Mouse (Mus musculus) liver, embryonic 15.5 days (tissue): ENCODE measurements around the gene Rerg. TPM values are rescaled to one million over a fixed set of nuclear protein-coding genes. Genes with fewer than 3 reads are reported as not detected.
A peak's percentile ranks its signal among the peaks of the same experiment; 100 is the strongest.

ENCODE experiments used
- ATAC-seq: fragments of 200-750 bp; cut with Nextera tagmentation; 2 replicates; pipeline ENCODE4 v1.8.0; 2017; ENCODE audit warnings: moderate number of reproducible peaks, mild to moderate bottlenecking, moderate library complexity; ENCODE audit not compliant: insufficient read depth
- H3K27ac ChIP-seq: fragments of 300-500 bp; sonication (generic); replicated peaks from 2 replicates; pipeline ENCODE4 v1.5.1; 2015; ENCODE audit warnings: mild to moderate bottlenecking, inconsistent platforms
- H3K27me3 ChIP-seq: fragments of 300-500 bp; sonication (generic); 2 replicates; pipeline ENCODE4 v1.6.1; 2015; ENCODE audit warnings: mild to moderate bottlenecking, inconsistent platforms
- H3K36me3 ChIP-seq: fragments of 300-500 bp; sonication (generic); replicated peaks from 2 replicates; pipeline ENCODE4 v1.6.1; 2015; ENCODE audit warnings: moderate library complexity, mild to moderate bottlenecking, inconsistent platforms
- H3K4me1 ChIP-seq: fragments of 300-500 bp; sonication (generic); replicated peaks from 2 replicates; pipeline ENCODE4 v1.6.1; 2015; ENCODE audit warnings: inconsistent platforms
- H3K4me2 ChIP-seq: fragments of 300-500 bp; sonication (generic); 2 replicates; pipeline ENCODE4 v1.6.1; 2015; ENCODE audit warnings: moderate library complexity, mild to moderate bottlenecking, inconsistent platforms
- H3K4me3 ChIP-seq: fragments of 300-500 bp; sonication (generic); replicated peaks from 2 replicates; pipeline ENCODE4 v1.5.1; 2015; ENCODE audit warnings: mild to moderate bottlenecking, inconsistent platforms
- H3K9ac ChIP-seq: fragments of 300-500 bp; sonication (generic); 2 replicates; pipeline ENCODE4 v1.6.1; 2015; ENCODE audit warnings: moderate library complexity, mild to moderate bottlenecking, inconsistent platforms
- H3K9me3 ChIP-seq: fragments of 300-500 bp; sonication (generic); replicated peaks from 2 replicates; pipeline ENCODE4 v1.6.1; 2016; ENCODE audit warnings: inconsistent platforms
- WGBS: fragments of 180-500 bp; shearing (Covaris S2); methylation state at CpG from one replicate; pipeline ENCODE4 v1.1.7; 2015; ENCODE audit warnings: mixed read lengths; ENCODE audit not compliant: insufficient replicate concordance; 5-methylcytosine and 5-hydroxymethylcytosine counted together
- polyA plus RNA-seq: library from polyadenylated mRNA; unstranded; fragments of >200 nt; fragmentation: Nextera tagmentation; extraction: Ambion mirVana; gene quantifications from 2 replicates; pipeline ENCODE4 v1.2.1, GENCODE M21; 2015

Rerg gene
- polyA plus RNA-seq = 2.7 and 2.9 TPM in 2 replicates

DNA sequence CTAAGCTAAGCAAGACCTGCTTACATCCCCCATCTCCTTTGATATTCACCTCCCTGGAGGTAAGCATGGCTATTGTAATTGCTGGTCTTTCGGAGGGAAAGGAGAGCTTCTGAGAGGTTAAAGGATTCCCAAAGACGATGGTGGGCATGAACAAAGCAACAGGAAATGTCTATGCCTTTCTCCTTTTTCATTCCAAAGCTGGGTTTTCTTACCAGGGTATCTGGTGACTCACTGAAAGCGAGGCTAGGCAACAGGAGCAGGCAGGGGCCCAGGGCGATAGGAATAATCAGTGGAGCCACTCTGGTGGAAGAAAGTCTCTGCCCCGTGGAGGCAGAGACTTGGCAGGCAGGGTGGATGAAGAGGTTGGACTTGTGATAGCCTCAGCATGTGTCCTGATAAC lies at the start of gene Rerg:
TSS of gene Rerg (minus strand) at position 272 of the 400 bp plus-strand sequence.
- peak within 1 kb of the TSS; percentile 62 for H3K4me2 ChIP-seq
- no peak for ATAC-seq
- no peaks in the 10 kb centered on the region for H3K9me3 ChIP-seq
- no peaks in the 10 kb centered on the region for H3K4me1 ChIP-seq
- no peak within 1 kb of the TSS for H3K27ac ChIP-seq
- 37% methylated on average over 5 of the region's 5 CpGs for WGBS
- peaks cover 27% of the 10 kb centered on the region for H3K27me3 ChIP-seq
- no peaks in the 10 kb centered on the region for H3K36me3 ChIP-seq
- peak within 1 kb of the TSS; percentile 37 for H3K4me3 ChIP-seq
- H3K9ac ChIP-seq = no peak within 1 kb of the TSS

DNA sequence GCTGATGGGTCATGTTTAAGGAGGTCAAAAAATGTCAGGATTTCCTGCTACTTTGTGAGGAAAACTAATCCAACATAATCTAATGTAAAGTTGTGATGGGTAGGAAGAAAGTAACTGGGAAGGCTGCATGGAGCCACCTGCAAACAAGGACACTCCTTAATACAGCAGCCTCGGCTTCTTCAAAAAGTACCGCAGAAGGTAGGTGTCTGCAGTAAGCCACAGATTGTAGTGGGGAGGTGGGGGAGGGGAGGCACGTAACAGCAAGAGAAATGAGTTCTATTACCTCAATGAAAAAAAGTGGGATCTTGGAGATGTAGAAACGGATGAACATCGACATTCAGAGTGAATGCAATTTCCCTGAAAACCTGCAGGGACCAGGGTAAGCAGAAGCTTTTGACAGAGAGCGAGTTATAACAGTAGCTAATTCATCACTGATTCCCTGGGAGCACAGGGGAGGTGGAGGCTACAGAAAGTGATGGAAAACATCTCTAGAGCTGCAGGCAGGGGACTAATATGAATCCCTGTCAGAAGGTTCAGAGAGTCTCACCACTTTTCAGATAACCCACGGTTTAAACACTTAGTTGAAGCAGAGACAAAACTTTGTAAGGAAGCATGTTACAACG lies 47.7 kb upstream of the Rerg start:
- no peaks in the 10 kb centered on the region for H3K36me3 ChIP-seq
- H3K4me2 ChIP-seq = no peak overlapping the region
- no peaks in the 10 kb centered on the region for H3K27me3 ChIP-seq
- WGBS = 60% methylated on average over 8 of the region's 8 CpGs
- no peak overlapping the region for H3K9ac ChIP-seq
- H3K4me1 ChIP-seq = no peaks in the 10 kb centered on the region
- H3K4me3 ChIP-seq = no peak overlapping the region
- no peak for ATAC-seq
- no peaks in the 10 kb centered on the region for H3K9me3 ChIP-seq
- H3K27ac ChIP-seq = no peak overlapping the region

DNA sequence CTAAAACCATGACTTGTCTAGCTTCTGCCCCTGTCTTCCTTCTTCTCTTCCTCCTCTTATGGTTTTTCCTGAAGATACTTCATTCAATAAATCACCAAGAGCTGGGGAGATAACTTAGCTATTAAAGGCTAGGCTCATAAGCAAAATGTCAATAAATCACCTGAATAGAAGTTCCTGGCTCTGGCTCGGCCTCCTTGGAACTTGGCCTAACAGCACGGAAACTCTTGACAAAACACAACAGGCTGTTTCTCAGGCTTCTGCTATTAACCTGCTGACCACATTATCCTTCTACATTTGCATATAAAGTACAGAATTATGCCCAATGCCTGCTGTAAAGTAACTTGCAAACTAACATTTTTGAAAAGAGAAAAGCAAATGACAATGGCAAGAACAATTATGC lies 41.1 kb upstream of the Rerg start:
- H3K36me3 ChIP-seq = no peaks in the 10 kb centered on the region
- H3K4me2 ChIP-seq = no peak overlapping the region
- no peaks in the 10 kb centered on the region for H3K4me1 ChIP-seq
- no peak overlapping the region for H3K4me3 ChIP-seq
- no peaks in the 10 kb centered on the region for H3K27me3 ChIP-seq
- no peaks in the 10 kb centered on the region for H3K9me3 ChIP-seq
- no peak overlapping the region for H3K27ac ChIP-seq
- WGBS = 62% methylated on average over 2 of the region's 2 CpGs
- no peak for ATAC-seq
- H3K9ac ChIP-seq = no peak overlapping the region

DNA sequence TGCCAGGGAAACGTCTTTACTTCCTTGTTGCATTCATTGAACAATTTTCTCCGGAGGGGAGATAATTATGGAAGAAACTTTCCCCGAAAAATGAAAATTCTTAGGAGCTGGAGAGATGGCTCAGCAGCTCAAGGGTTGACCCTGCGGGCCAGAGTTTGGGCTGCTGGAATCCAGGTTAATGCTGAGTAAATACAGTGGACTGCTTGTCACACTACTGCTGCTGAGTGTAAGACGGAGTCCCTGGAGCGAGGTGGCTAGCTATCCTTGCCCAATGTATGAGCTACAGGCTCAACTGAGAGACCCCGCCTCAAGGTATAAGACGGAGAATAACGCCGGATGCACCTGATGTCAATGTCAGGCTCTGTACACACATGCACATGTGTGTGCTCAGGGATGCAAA lies 40.7 kb upstream of the Rerg start:
- no peak overlapping the region for H3K4me3 ChIP-seq
- no peaks in the 10 kb centered on the region for H3K36me3 ChIP-seq
- no peaks in the 10 kb centered on the region for H3K4me1 ChIP-seq
- no peak for ATAC-seq
- H3K9ac ChIP-seq = no peak overlapping the region
- H3K9me3 ChIP-seq = no peaks in the 10 kb centered on the region
- no peak overlapping the region for H3K27ac ChIP-seq
- no peak overlapping the region for H3K4me2 ChIP-seq
- H3K27me3 ChIP-seq = no peaks in the 10 kb centered on the region
- 70% methylated on average over 10 of the region's 10 CpGs for WGBS

DNA sequence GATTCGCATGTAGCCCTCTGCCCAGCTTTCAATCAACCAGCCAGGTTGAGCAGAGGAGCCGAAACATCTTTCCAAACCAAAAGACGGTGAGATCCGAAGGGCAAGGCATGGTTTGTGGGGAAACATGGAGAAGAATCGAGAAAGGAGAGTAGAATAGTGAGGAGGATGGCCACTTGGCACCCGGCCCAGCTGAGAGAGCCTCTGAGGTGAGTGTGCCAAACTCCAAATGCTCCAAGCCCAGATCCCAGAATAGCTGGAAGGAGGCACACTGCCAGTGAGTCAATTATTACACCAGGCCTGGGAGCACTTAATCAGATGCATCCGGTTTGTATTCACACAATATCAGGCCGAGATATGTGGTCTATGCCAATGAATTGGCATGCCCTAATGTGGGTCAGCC lies 39.7 kb upstream of the Rerg start:
- 61% methylated on average over 8 of the region's 8 CpGs for WGBS
- no peak overlapping the region for H3K9ac ChIP-seq
- no peak overlapping the region for H3K4me3 ChIP-seq
- no peak overlapping the region for H3K4me2 ChIP-seq
- H3K4me1 ChIP-seq = no peaks in the 10 kb centered on the region
- H3K27ac ChIP-seq = no peak overlapping the region
- no peaks in the 10 kb centered on the region for H3K27me3 ChIP-seq
- H3K36me3 ChIP-seq = no peaks in the 10 kb centered on the region
- no peaks in the 10 kb centered on the region for H3K9me3 ChIP-seq
- ATAC-seq = no peak

DNA sequence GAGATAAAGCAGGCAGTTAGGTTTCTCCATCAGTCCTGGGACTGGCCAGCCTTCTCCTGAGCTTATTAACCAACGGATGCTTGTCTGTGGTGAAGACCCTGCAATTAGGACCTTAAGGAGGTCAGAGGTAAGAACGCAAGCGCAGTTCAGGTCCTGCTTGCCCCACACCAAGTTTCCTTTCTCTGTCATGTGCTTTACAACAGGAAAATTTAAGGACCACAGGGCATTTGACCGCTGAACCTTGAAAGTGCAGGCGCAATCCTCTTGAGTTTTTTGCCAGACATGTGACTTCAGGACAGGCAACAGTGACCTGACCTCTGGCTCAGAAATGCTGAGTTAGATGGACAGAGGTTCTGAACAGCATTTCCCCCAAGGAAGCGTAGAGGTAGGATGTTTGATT lies 36.8 kb upstream of the Rerg start:
- H3K27ac ChIP-seq = no peak overlapping the region

DNA sequence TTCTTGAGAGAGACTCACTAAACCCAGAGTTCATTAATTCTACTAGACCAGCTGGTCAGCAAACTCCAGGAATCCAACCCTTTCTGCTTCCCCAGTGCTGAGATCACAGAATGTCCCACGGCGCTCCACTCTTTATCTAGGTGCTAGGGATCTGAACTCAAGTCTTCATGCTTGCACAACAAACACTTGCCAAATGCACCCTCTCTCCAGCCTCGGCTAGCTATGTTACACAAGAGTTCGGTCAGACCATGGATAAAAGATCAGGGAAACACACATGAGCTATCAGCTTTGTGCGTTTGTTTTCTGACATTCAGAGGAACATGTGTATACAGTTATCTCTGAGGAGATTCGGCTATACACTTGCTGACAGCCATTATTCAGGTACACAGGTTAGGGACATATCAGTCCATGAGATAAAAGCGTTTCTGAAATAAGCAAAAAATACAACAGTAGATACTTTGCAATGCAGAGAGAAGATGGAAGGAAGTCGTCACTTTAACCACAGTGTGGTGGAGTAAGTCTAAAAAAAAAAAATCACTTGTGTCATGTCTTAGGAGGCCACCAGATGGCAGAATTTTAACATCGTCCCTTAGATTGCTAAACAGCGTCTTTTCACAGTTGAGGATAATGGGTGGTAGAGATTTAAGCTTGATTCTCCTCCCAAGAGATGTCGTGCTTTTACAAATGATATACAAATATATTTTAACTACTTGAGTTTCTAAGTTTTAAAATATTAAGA lies 35.5 kb upstream of the Rerg start:
- H3K9ac ChIP-seq = no peak overlapping the region
- no peaks in the 10 kb centered on the region for H3K27me3 ChIP-seq
- H3K27ac ChIP-seq = no peak overlapping the region
- H3K4me2 ChIP-seq = no peak overlapping the region
- 33% methylated on average over 11 of the region's 11 CpGs for WGBS
- H3K36me3 ChIP-seq = no peaks in the 10 kb centered on the region
- H3K9me3 ChIP-seq = no peaks in the 10 kb centered on the region
- ATAC-seq = no peak
- H3K4me3 ChIP-seq = no peak overlapping the region
- H3K4me1 ChIP-seq = no peaks in the 10 kb centered on the region

More for the DNA sequence above, 36.8 kb upstream of the Rerg start:
- H3K4me3 ChIP-seq = no peak overlapping the region
- no peak overlapping the region for H3K4me2 ChIP-seq
- no peaks in the 10 kb centered on the region for H3K36me3 ChIP-seq
- WGBS = 78% methylated on average over 6 of the region's 6 CpGs
- ATAC-seq = no peak
- no peaks in the 10 kb centered on the region for H3K9me3 ChIP-seq
- no peaks in the 10 kb centered on the region for H3K27me3 ChIP-seq
- no peaks in the 10 kb centered on the region for H3K4me1 ChIP-seq
- H3K9ac ChIP-seq = no peak overlapping the region

DNA sequence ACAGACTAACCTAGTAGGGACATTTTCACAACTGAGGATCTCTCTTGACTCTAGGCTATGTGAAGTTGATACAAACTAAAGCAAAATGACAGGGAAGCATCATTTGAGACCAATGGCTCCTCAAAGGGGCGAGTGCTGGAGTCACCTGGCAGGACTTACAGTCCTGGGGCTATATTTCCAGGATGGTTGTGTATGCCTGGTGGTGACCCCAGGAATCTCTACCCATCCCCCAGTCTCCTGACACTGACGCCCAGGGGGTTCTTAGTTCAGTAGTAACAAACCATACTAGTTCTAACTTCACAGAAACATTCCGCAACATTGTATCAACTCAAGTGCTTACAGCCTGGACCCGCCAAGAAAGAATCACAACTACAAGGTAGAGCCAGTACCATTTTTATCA lies 32.4 kb upstream of the Rerg start:
- ATAC-seq = no peak
- H3K4me3 ChIP-seq = no peak overlapping the region
- 60% methylated on average over 4 of the region's 4 CpGs for WGBS
- H3K9ac ChIP-seq = no peak overlapping the region
- H3K27me3 ChIP-seq = no peaks in the 10 kb centered on the region
- H3K36me3 ChIP-seq = no peaks in the 10 kb centered on the region
- H3K4me1 ChIP-seq = no peaks in the 10 kb centered on the region
- no peaks in the 10 kb centered on the region for H3K9me3 ChIP-seq
- H3K4me2 ChIP-seq = no peak overlapping the region
- H3K27ac ChIP-seq = no peak overlapping the region

DNA sequence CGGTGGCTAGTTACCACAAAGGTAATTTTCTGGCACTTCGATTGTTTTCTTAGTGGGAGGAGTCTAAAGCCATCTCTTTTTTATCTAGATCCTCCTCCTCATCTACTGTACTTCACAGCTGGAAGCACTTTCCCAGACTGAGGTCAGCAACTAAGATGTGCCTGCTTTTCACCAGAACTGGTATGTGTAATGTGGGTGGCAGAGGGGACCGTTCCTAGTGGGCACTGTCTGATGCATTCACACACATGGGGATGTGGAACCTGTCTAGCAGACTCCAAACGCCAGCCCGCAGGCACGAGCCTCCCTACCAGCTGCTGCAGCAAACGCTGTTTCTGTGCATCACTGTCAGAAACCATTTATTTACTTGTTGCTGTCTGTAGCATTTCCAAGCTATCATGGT lies 31.3 kb upstream of the Rerg start:
- no peaks in the 10 kb centered on the region for H3K9me3 ChIP-seq
- no peak overlapping the region for H3K27ac ChIP-seq
- no peaks in the 10 kb centered on the region for H3K27me3 ChIP-seq
- H3K9ac ChIP-seq = no peak overlapping the region
- no peak for ATAC-seq
- no peak overlapping the region for H3K4me3 ChIP-seq
- H3K36me3 ChIP-seq = no peaks in the 10 kb centered on the region
- H3K4me2 ChIP-seq = no peak overlapping the region
- WGBS = 55% methylated on average over 7 of the region's 7 CpGs
- H3K4me1 ChIP-seq = no peaks in the 10 kb centered on the region

DNA sequence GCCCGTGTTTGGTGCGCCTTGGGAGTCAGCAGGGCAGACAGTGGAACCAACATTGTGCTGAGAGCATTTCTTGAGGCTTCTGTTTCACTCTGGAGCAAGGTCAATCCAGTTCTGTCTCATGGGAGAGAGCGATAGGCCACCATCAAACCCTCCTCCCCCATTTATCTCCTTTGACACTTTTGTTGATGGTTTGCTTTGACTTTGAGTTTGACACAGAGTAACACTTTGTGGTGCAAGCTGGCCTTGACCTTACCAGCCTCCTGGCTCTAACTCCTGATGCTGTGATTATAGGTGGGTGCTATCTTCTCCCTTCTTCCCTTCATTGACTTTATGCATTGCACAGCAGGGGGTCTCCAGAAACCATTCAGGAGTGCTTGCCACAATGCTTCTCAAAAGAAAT lies 30.9 kb upstream of the Rerg start:
- Histone ChIP-seq H3K27ac (no peak overlapping the region), H3K36me3 (no peaks in the 10 kb centered on the region), H3K9ac (no peak overlapping the region), H3K9me3 (no peaks in the 10 kb centered on the region), H3K4me3 (no peak overlapping the region), H3K27me3 (no peaks in the 10 kb centered on the region), H3K4me2 (no peak overlapping the region), H3K4me1 (no peaks in the 10 kb centered on the region)
- ATAC-seq = no peak
- 54% methylated on average over 3 of the region's 3 CpGs for WGBS

DNA sequence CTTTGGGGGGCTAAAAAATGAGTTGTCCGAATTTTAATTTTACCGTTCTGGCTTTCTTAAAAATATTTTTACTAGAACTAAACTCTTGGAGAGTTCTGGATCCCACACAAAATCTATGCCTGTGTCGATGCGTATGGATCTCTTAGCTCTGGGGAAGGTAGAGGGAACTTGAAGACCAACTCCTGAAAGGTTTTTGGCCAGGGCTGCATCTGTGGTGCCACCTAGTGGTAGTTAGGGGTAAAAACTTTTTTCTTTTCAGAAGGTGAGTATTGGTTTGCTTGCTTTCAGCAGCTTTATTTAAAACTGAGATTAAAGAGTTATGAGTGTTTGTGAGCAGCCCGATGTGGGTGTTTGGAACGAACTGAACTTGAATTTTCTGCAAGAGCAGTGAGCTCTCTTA lies 21.8 kb upstream of the Rerg start:
- H3K4me1 ChIP-seq = no peaks in the 10 kb centered on the region
- no peaks in the 10 kb centered on the region for H3K27me3 ChIP-seq
- 16% methylated on average over 6 of the region's 6 CpGs for WGBS
- no peak overlapping the region for H3K27ac ChIP-seq
- no peak for ATAC-seq
- H3K36me3 ChIP-seq = no peaks in the 10 kb centered on the region
- H3K9ac ChIP-seq = no peak overlapping the region
- no peaks in the 10 kb centered on the region for H3K9me3 ChIP-seq
- H3K4me2 ChIP-seq = no peak overlapping the region
- no peak overlapping the region for H3K4me3 ChIP-seq

DNA sequence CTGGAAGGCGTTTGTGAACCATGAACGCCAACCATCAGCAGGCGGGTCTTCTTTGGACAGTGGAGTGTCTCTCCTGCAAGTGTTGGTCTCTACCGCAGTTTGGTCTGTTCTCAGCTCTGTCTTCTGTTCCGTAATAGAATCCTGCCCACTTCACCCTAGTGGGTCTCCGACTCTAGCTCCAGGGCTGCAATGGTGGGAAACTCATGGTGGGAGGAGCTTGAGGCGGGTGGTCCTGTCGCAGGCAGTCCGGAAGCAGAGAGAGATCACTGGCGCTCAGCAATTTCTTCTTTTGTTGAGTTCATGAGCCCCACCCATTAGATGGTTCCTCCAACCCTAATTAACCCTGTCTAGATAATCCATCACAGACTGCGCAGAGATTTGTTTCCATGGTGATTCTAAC lies 20.7 kb upstream of the Rerg start:
- no peak for ATAC-seq
- Histone ChIP-seq H3K36me3 (no peaks in the 10 kb centered on the region), H3K27ac (no peak overlapping the region), H3K4me2 (no peak overlapping the region), H3K9ac (no peak overlapping the region), H3K4me1 (no peaks in the 10 kb centered on the region), H3K9me3 (no peaks in the 10 kb centered on the region), H3K4me3 (no peak overlapping the region), H3K27me3 (no peaks in the 10 kb centered on the region)
- 61% methylated on average over 11 of the region's 11 CpGs for WGBS
